Mouse (Mus musculus) frontal cortex, adult 2 months (tissue): Measurements from ENCODE around the gene Lsm7. TPM values are rescaled to one million over a fixed set of nuclear protein-coding genes. Genes with fewer than 3 reads are reported as not detected.
"Not testable (repeated sequence)": the region's sequence is repeated elsewhere in the genome, so short reads cannot be mapped to it uniquely, and the experiment has no call there.

ENCODE experiments used
- DNase-seq, 2 experiments: peaks; one replicate each; pipeline ENCODE4 v3.0.0; 2022; ENCODE audit warnings: low spot score in 1 of 2; ENCODE audit errors: extremely low spot score in 1 of 2
- polyA plus RNA-seq: library from polyadenylated mRNA; depleted of rRNA; stranded (reverse); fragments of >200 nt; gene quantifications from 2 replicates; pipeline ENCODE4 v1.2.3, GENCODE M21; 2012; rRNA removed

The Lsm7 gene
- polyA plus RNA-seq, 1 experiment: 230 TPM

DNA sequence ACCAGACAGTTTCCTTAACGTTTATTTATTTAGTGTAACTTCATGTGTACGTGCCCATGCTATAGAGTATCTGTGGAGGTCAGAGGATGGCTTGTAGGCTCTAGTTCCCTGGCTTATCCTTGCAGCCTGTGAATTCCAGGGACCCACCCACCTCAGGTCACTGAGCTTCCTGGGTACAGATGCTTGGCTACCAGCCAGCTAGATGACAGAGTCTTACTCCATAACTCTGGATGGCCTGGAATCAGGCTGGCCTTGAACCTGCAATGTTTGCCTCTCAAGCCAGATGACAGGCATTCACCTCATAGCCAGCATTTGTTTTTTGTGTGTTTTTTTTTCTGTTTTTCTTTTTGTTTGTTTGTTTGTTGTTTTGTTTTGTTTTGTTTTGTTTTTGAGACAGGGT, 37.8 kb downstream of the Lsm7 start:
- DNase-seq: no peak

- DNase-seq: not testable (repeated sequence)
Measured at GRCm38 (mm10) chr10:80816303-80816702, 38.7 kb downstream of the Lsm7 start.

DNA sequence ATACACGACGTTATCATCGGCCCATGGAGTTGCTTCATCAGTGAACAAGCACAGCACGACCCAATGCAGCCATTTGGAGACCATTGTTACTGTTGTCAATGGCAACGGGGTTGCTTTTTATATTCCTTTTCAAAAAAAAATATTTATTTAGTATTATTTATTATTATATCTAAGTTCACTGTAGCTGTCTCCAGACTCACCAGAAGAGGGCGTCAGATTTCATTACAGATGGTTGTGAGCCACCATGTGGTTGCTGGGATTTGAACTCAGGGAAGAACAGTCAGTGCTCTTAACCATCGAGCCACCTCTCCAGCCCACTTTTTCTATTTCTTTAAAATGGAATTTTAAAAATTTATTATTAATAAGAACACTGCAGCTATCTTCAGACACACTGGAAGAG, 40.2 kb downstream of the Lsm7 start:
- DNase-seq: no peak

GRCm38 (mm10) chr10:80813366-80813765, 41.6 kb downstream of the Lsm7 start, which contains the start of gene Jsrp1:
Gene Jsrp1 (minus strand): TSS chr10:80813498.
- no peak for DNase-seq

- no peak for DNase-seq
Measured at GRCm38 (mm10) chr10:80812391-80813041, 42.5 kb downstream of the Lsm7 start.

- DNase-seq: no peak
Measured at GRCm38 (mm10) chr10:80810084-80810483, 44.9 kb downstream of the Lsm7 start.

DNA sequence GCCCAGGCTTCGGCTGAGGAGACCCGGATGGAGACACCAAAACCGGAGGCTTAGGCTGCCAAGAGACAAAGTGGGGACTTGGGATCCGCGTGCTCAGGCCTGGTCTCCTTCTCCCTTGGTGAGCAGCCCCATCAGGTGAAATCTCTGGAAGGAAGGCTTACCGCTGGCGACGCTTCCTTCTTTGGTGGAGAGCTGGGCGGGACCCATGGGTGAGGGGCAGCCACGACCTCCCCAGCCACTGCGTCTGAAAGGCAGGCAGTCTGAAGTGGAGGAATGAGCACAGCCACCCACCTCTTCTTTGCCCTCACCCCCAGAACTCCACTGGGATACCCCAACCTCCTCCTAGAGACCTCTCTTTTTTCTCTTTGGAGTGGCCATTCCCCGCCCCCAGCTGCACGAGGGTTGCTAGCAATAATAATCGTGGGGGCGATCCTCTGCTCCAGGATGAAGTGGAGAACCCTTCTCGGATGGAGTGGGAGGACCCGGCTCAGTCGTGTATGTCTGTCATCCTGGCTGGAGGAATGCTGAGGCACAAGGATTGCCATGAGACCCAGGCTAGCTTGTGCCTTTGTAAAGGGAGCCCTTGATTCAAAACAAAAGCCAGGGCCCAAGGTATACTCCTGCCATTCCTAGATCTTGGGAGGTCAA, 45.9 kb downstream of the Lsm7 start:
- peak in 1 of 2 experiments; percentile 65 for DNase-seq

GRCm38 (mm10) chr10:80808099-80808984, 46.7 kb downstream of the Lsm7 start:
- DNase-seq: peak in 1 of 2 experiments; percentile 52

GRCm38 (mm10) chr10:80807057-80807627, 47.9 kb downstream of the Lsm7 start:
- DNase-seq: peak; percentile 84 to 92

- DNase-seq: no peak
Measured at GRCm38 (mm10) chr10:80806341-80807056, 48.5 kb downstream of the Lsm7 start.

GRCm38 (mm10) chr10:80805925-80806324, 49.1 kb downstream of the Lsm7 start:
- DNase-seq: peak in 1 of 2 experiments; percentile 87

DNA sequence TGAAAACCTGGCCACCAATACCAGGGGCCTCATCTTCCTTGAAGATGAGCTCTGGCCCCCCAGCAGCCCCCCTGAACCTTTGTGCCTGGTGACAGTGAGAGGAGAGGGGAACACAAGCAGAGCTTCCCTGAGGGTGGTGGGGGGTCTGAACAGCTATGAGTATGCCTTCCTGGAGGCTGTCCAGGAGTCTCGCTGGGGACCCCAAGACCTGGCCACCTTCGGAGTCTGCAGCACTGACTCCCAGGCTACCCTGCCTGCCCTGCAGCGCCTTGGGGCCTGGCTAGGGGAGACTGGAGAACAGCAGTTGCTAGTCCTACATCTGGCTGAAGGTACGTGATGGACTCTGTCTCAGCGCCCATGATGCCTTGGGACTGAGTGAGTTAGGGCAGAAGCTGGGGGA, 49.7 kb downstream of the Lsm7 start:
- DNase-seq: no peak

- no peak for DNase-seq
Measured at GRCm38 (mm10) chr10:80804916-80805315, 50.1 kb downstream of the Lsm7 start, which contains the start of gene Amh. Gene Amh (plus strand): TSS chr10:80805243.

- no peak for DNase-seq
Measured at GRCm38 (mm10) chr10:80804340-80804739, 50.7 kb downstream of the Lsm7 start.

DNA sequence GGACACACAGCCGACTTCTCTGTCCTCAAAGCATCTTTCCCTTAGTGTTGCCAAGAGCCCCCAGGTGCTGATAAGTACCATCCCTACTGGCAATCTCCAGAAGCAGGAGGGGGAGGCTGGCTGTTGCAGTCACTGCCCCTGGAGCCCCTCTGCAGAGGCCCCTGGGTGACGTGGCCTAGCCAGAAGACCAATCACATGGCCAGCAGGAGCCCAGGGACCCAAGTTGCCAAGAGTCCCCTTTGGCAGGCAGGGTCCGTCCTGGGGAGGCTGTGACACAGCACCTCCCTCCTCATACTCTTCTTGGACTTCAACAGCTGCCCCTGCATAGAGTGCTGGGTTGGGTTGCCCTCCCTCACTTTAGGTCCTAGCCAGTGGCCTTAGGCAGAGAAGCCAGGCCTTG, 52.0 kb downstream of the Lsm7 start:
- no peak for DNase-seq

Other genes starting within 250 kb of the Lsm7 start
- 2.8 and 3.1 TPM in 2 replicates for gene Gm49322, start 249.2 kb downstream of the Lsm7 start, polyA plus RNA-seq
- 252 and 270 TPM in 2 replicates for gene Csnk1g2, start 232.4 kb downstream of the Lsm7 start, polyA plus RNA-seq
- 108 and 109 TPM in 2 replicates for gene Btbd2, start 198.1 kb downstream of the Lsm7 start, polyA plus RNA-seq
- 43.8 and 51.6 TPM in 2 replicates for gene Mknk2, start 177.1 kb downstream of the Lsm7 start, polyA plus RNA-seq
- gene Mob3a, start 153.2 kb downstream of the Lsm7 start, polyA plus RNA-seq: 9.1 and 10.6 TPM in 2 replicates
- 99.6 and 108 TPM in 2 replicates for gene Izumo4, start 153.0 kb downstream of the Lsm7 start, polyA plus RNA-seq
- gene Ap3d1, start 112.9 kb downstream of the Lsm7 start, polyA plus RNA-seq: 161 and 170 TPM in 2 replicates
- 74.8 and 79.5 TPM in 2 replicates for gene Dot1l, start 100.0 kb downstream of the Lsm7 start, polyA plus RNA-seq
- 42.2 and 50.7 TPM in 2 replicates for gene Sf3a2, start 57.0 kb downstream of the Lsm7 start, polyA plus RNA-seq
- gene Plekhj1, start 56.6 kb downstream of the Lsm7 start, polyA plus RNA-seq: 65.6 and 65.9 TPM in 2 replicates
- gene Amh, start 50.0 kb downstream of the Lsm7 start, polyA plus RNA-seq: 2.6 and 3.8 TPM in 2 replicates
- gene Jsrp1, start 41.7 kb downstream of the Lsm7 start, polyA plus RNA-seq: 5.7 and 6.2 TPM in 2 replicates
- gene Oaz1, start 28.6 kb downstream of the Lsm7 start, polyA plus RNA-seq: 706 and 773 TPM in 2 replicates
- gene Lingo3, start 11.2 kb downstream of the Lsm7 start, polyA plus RNA-seq: 16.0 and 20.3 TPM in 2 replicates
- gene Sppl2b, start 66 bp upstream of the Lsm7 start, polyA plus RNA-seq: 72.2 and 75.1 TPM in 2 replicates
- gene Tmprss9, start 16.6 kb upstream of the Lsm7 start, polyA plus RNA-seq: 0.16 and 0.17 TPM in 2 replicates
- 192 and 231 TPM in 2 replicates for gene Timm13, start 45.8 kb upstream of the Lsm7 start, polyA plus RNA-seq
- gene Lmnb2, start 63.0 kb upstream of the Lsm7 start, polyA plus RNA-seq: 24.3 and 25.9 TPM in 2 replicates
- gene Gadd45b, start 74.9 kb upstream of the Lsm7 start, polyA plus RNA-seq: 20.7 and 26.0 TPM in 2 replicates
- 80.8 and 101 TPM in 2 replicates for gene Gng7, start 159.7 kb upstream of the Lsm7 start, polyA plus RNA-seq
- 79.6 and 82.1 TPM in 2 replicates for gene Diras1, start 170.5 kb upstream of the Lsm7 start, polyA plus RNA-seq
- gene Slc39a3, start 182.2 kb upstream of the Lsm7 start, polyA plus RNA-seq: 67.1 and 70.1 TPM in 2 replicates
- 207 and 208 TPM in 2 replicates for gene Sgta, start 205.0 kb upstream of the Lsm7 start, polyA plus RNA-seq
- 60.8 and 63.1 TPM in 2 replicates for gene Thop1, start 214.8 kb upstream of the Lsm7 start, polyA plus RNA-seq
- 0.44 and 0.63 TPM in 2 replicates for gene Creb3l3, start 243.7 kb upstream of the Lsm7 start, polyA plus RNA-seq